Mouse (Mus musculus) heart, adult 9 months (tissue): ENCODE measurements around the gene Olfr509.
"Not testable (repeated sequence)": the region's sequence is repeated elsewhere in the genome, so short reads cannot be mapped to it uniquely, and the experiment has no call there.

ENCODE experiments used
- DNase-seq, 2 experiments: peaks; one replicate each; pipeline ENCODE4 v3.0.0; 2022; ENCODE audit warnings: low spot score in 2 of 2

The Olfr509 gene

GRCm38 (mm10) chr7:108651806-108652205 is at the start of gene Olfr509:
Gene Olfr509, minus strand, starts transcription at chr7:108651906.
- DNase-seq, result no peak

- DNase-seq, result no peak
Observed at GRCm38 (mm10) chr7:108678886-108679285, 27.2 kb upstream of the Olfr509 start.

- DNase-seq, result no peak
Observed at GRCm38 (mm10) chr7:108671058-108671457, 19.4 kb upstream of the Olfr509 start.

GRCm38 (mm10) chr7:108666118-108666517 is 14.4 kb upstream of the Olfr509 start, which contains the start of gene Olfr510:
Gene Olfr510, plus strand, starts transcription at chr7:108666418.
- no peak for DNase-seq

GRCm38 (mm10) chr7:108662419-108662818 is 10.7 kb upstream of the Olfr509 start:
- DNase-seq, result no peak

GRCm38 (mm10) chr7:108629694-108630093 is 22.0 kb downstream of the Olfr509 start, which contains the start of gene Olfr508:
Gene Olfr508, plus strand, starts transcription at chr7:108629994.
- no peak for DNase-seq

GRCm38 (mm10) chr7:108621514-108621913 is 30.2 kb downstream of the Olfr509 start, which contains the start of gene Olfr507:
Gene Olfr507, plus strand, starts transcription at chr7:108621814.
- DNase-seq, result no peak

GRCm38 (mm10) chr7:108616781-108617180 is 34.9 kb downstream of the Olfr509 start:
- DNase-seq, result not testable (repeated sequence)

GRCm38 (mm10) chr7:108614110-108614509 is 37.6 kb downstream of the Olfr509 start:
- DNase-seq, result no peak

GRCm38 (mm10) chr7:108610487-108610886 is 41.2 kb downstream of the Olfr509 start, which contains the start of gene Olfr506:
Gene Olfr506, plus strand, starts transcription at chr7:108610787.
- DNase-seq, result no peak

- DNase-seq, result not testable (repeated sequence)
Observed at GRCm38 (mm10) chr7:108601916-108602315, 49.8 kb downstream of the Olfr509 start.
